Mouse (Mus musculus) R1 (cell line): ENCODE measurements around the gene Churc1.

Source experiments
- DNase-seq: peaks from one replicate; pipeline ENCODE4 v3.0.0-alpha.2; 2018; ENCODE audit warnings: low read depth, low spot score

Gene Churc1

DNA sequence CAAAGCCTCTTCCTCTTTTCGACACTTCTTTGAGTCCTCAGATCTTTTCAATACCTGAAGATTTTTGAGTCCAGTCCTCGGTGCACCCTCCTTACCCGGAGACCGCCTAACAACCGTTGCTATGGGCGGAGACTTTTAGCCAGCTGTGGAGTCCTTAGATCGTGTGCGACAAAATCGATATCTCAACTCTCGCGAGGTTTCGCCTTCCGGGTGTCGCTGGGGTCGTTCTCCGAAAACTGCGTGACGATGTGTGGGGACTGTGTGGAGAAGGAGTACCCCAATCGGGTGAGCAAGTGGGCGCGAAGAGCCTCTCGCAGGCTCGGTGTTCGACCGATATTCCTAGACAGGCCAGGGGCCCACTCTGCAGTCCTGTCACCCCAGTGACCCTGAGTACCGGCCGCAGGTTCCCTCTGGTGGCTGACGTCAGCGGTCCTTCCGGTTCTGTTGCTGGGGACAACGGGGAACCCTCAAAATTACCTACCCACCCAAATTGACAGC is at the start of gene Churc1, which contains the start of gene Fntb:
Gene Churc1, plus strand, starts transcription at position 185 of the 498 bp plus-strand sequence.
Gene Fntb, plus strand, starts transcription at position 236 of the 498 bp plus-strand sequence.
- peak; percentile 99 for DNase-seq

DNA sequence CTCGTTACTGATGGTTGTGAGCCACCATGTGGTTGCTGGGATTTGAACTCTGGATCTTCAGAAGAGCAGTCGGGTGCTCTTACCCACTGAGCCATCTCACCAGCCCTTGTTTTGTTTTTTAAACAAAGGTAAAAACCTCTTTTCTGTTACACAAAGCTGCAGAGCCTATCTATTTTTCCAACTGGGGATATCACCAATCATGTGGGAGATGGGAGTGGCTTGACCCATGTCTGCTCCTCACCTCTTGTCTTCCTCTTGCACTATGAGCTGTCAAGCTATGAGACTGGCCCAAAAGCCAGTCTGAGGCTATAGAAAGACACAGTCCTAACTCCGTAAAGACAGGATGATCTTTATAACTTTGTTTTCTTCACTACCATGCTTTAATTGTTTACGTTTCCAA is 47.0 kb upstream of the Churc1 start:
- DNase-seq = no peak

DNA sequence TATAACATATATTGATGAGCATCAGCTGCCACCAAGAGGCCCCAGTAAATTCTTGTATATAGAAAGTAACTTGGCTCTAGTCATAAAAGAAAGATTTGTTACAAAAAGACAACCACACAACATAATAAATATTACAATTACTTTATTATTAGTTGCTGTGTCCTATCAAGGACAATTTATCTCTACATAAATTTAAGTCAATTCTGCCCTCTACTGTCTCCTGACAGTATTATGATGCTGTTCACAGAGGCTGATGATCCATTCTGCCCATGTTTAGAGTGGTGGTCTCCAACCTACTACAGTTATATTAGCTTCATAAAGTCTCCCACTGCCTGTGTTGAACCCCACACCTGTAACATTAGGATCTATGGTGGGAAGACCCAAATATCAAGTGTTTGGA is 44.8 kb upstream of the Churc1 start:
- no peak for DNase-seq

DNA sequence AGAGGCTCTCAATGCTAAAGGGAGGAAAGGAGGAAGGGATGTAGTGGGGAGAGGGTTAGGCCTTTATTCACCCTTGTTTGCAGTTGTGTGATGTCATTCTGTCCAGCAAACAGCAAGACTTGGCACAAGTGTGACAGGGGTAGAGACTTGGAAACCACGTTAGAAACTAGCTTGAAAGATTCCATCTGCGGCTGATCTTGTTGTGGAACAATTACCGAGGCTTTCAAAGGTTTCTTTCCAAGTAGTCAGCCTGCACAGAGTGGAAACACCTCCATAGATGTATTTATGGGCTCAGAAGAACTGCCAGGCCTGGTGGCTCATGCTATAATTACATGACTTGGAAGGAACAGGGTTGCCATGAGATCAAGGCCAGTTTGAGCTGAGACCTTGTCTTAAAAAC is 43.3 kb upstream of the Churc1 start:
- no peak for DNase-seq

DNA sequence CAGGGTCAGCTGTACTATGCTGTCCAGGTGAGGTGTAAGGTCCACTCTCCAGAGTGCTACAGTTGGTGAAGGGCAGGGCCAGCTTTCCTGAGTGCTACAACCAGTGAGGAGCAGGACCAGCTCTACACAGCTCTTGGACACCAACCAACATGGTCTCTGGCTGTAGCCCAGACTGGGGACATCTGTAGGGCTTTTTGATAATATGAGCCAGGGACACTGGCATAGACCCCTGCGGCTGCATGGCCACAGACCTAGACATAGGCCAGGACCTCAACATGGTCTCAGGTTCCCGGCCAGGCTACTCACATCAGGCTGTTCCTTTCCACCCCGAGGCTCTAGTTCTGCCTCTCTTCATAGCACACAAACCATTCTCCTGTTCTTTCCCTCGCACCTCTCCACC is 37.4 kb upstream of the Churc1 start:
- no peak for DNase-seq

DNA sequence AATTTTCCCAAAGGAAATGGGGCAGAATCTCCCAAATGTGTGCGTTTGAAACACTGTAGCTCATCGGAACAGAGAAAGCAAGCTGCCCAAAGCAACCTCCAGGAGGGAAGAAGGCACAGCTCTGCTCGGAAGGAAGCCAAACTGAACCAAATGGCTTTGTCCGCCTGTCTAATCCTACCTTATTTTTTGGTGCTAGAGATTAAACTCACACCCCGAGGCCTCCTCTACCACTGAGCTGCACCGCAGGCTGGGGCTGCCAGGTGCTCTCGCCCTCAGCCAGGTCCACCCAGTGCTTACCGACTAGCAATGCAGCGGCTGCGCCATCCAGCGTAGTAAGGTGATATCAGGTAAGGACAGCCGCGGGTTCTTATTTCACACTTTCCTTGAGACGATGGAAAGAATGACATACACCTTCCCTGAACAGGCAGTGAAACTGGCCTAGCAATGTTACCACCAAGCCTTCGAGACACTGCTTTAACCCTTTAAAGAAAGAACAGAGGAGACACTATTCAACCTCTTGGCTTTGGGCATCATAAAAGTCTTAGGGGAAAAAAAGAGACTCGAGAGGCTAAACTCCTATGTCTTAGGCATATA is 14.4 kb upstream of the Churc1 start:
- no peak for DNase-seq

DNA sequence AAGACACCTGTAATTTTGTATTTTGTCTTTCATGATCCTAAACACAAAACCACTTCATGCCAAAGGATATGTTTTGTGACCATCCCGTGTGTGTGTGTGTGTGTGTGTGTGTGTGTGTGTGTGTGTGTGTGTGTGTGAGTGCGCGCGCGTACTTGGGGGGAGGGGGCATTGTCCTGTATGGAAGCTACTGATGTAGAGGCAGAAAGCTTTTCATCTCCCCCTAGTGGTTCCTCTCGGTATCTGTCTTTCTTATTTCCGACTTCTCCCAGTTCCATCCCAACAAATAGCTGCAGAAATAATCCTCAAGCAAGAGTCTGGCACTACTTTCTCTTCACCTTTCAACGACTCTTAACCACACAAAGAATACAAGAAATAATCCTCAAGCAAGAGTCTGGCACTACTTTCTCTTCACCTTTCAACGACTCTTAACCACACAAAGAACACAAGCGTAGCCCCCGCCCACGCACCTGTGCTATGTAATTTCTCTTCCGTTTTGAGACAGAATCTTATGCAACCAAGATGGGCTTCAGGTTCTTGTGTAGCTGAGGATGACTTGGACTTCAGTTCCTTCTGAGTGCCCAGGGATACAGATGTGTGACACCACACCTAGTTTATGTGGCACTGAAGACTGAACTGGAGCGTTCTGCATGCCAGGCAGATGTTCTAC is 12.6 kb upstream of the Churc1 start:
- DNase-seq = peak; percentile 83

DNA sequence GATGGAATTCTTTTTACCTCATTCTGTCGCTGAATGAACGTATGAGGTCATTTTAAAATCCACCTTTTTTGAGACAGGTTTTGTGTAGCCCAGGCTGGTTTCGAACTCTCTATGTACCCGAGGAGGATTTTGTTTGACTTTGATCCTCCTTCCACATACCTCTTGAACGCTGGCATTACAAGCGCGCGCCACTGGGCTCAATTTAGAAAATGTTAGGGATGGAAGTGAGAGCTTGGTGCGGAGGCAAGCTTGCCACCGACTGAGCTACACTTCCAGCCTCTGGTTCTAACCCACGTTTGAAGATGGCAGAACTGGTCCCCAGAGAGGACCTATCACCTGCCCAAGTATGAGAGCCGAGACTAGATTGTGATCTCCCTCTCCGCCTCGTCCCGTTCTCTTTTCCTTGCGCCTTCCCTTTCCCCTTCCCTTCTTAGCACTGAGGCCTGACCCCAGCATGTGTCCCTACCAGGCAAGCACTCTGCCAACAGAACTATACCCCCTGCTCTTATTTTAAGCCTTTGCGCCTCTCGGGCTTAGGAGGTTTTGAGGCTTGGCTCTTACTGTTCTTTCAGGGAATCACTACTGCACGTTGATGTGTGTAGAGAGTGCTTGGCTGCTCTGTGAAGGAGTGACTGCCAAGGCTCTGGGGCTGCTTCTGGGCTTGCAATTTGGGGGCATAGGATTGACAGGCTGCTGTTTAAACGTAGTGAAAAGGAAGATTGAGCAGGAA is 728 bp downstream of the Churc1 start:
- no peak for DNase-seq

DNA sequence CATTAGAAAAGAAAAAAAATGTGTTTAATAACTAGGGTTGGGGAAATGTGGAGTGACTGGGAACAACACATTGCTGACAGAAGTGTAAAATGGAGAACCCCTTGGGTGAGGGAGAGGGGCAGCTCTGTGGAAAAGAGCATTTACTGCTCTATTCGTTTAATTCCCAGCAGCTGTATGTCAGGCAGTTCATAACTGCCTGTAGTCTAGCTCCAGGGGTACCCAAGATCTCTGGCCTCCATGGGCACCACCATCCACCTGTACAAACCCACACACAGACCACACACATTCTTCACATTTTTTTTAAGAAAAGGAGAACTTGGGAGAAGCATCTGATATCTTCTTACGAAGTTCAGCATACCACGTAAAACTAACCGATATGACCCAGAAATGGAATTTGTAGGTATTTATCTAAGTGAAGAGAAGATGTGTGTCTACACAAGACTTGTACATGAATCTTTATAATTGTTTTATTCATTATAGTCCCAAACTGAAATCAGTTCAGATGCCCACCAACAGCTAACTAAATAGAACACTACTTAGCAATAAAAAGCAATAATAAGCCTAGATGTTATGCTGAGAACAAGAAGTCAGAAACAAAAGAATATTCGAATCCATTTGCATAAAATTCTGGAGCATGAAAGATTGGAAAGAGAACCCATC is 5.6 kb downstream of the Churc1 start:
- DNase-seq = no peak

DNA sequence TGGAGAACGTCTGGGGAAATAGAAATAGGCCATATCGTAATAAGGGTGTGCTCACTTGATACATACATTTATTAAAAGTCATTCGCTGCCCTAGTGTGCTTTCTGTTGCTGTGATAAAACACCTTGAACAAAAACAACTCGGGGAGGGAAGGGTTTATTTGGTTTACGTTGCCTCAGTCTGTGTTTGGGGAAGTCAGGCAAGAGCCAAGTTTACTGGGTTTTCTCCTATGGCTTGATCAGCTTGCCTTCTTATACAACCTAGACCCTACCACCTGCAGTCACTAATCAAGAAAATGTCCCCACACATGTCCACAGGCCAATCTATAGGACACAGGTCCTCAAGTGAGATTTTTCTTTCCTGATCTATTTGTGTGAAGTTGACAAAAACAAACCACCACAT is 6.2 kb downstream of the Churc1 start:
- DNase-seq = no peak

DNA sequence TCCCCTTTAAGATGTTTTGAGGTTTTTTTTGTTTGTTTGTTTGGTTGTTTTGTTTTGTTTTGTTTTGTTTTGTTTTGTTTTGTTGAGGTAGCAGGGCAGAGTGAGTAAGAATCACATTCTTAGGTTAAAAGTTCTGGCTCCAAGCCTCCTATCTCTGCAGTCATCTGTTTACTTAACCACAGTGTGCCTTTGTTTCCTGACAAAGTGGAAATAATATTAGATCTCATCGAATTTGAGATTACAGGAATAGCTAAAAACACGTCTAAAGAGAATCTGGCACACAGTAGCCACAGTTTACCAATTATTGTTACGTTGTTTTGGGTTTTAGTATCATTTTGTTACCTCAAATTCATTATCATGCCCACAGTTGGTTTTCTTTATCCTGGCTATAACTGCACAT is 9.3 kb downstream of the Churc1 start:
- DNase-seq = no peak

DNA sequence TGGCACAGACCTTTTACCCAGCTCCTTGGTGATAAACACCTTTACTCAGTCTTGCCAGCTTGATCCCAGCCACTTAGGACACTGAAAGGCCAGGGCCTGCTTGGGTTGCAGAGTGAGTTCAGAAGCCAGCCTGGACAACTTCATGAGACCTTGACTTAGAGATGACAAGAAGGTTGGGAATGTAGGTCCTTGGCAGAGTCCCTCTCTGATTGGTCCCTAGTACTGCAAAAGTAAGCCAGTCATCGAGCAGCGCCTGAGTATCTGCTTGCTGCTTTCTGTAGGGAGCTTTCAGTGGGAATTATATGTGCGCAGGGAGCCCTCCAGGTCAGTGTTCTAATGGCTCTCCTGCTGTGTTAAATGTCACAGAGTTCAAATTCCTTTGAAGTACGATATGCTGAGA is 9.8 kb downstream of the Churc1 start:
- DNase-seq = no peak

DNA sequence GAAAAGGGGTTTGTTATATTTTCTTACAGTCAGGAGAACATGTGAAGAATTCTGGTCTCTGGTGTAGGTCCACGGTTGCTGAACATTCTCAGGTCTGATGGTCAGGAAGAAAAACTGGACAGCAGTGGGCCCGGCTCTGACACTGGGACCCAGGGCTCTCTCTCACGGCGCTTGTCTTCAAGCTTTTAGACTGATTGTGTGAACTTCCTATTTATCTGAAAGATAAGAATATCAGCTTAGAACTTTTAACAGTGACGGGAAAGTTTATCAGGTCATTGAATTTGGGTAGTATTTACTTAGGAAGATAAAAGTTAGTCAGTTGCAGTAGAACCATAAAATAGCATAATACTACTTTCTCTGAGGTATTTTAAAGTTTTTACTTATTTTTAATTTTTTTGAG is 11.6 kb downstream of the Churc1 start:
- DNase-seq = no peak

DNA sequence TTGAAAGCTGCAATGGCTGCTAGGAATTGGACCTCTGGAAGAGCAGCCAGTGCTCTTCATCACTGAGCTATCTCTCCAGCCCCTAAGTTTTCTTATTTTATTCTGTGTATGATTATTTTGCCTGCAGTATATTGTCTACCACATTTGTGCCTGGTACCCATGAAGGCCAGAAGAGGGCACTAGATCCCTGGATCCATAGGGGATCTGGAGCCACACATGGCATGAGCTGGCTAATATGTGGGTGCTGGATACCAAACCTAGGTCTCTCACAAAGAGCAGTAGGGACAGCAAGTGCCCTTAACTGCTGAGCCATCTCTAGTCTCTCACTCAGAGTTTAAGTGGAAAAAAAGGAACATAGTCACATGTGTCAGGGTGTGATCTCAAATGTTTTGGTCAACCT is 12.5 kb downstream of the Churc1 start:
- peak; percentile 57 for DNase-seq

DNA sequence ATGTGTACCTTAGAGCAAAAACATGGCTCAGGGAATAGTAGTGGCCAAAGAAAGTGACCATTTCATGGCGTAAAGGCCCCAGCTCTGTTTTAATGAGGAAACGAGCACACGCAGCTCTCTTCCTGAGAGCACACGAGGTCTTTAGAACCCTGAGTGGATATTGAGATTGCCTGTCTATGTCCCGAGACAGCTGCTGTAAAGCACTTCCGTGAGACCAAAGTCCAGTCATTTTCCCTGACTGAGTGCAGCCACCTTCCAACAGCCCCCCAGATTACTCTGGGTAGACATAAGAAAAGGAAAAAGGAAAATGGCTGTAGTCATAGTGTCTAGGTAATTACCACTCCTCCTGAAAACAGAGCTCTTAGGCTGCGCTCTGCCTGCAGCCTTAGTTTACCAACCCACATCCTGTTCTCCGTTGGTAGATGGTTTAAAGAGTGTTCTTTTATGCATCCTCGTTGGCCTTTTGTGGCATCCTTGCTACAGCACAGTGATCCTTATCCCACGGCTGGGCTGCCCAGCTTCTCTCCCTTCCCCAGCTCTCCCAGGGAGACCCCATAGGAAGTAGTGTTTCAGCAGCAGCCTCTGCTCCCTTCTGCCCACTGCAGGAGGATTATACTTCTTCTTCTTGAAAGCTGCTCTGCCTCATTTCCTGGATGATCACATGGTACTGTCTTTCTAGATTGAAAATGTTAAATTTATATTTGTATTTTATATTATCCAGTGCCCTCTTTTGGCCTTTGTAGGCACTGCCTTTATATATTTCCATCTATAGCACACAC is 13.2 kb downstream of the Churc1 start:
- no peak for DNase-seq

DNA sequence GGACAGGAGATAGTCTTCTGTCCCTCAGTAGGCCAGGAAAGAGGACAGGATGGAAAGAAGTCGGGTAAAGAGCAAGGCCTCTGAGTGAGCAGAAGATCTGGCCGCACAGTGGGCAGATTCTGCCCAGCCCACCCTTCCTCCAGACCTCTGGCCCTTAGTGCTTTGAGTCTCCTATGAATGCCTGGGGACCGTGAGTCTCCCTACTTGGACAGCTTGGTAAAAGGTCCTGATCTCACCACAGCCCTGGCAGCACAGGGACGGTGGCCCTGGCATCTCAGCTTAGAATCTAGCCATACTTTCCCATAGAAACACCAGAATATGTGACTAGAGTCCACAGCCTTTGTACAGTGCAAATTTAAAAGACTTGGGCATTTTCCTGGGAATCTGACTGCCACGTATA is 14.6 kb downstream of the Churc1 start:
- no peak for DNase-seq

DNA sequence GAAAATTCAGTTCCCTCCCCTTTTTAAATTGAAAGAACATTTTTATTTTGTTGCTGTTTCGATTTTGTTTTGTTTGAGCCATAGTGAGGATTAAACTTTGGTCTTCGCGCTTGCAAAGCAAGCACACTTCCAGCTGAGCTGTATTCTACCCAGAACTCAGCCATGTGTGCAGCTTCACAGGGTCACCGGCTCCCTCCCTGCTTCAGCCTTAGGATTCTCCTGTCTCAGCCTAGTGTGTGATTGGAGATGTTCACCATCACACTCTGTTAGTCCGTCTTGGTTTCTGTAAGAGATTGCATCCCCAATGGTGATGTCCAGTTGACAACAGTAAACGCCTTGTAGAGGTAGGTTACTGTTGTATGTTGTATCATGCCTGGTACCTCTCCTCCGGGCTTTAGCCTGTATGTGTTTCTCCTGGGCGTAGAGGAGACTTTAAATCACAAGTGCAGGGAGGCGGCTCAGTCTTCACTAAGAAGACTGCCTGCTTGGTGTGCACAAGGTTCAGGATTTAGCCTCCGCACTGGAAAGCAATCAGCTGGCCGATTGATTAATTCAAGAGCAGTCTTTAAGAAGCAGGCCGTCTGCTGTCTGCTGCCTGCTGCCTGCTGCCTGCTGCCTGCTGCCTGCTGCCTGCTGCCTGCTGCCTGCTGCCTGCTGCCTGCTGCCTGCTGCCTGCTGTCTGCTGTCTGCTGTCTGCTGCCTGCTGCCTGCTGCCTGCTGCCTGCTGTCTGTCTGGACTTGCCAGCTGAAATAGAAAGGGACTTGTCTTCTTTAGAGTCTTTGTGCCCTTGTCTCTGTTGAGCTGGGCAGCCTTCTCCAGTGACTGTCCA is 15.5 kb downstream of the Churc1 start:
- DNase-seq = no peak

DNA sequence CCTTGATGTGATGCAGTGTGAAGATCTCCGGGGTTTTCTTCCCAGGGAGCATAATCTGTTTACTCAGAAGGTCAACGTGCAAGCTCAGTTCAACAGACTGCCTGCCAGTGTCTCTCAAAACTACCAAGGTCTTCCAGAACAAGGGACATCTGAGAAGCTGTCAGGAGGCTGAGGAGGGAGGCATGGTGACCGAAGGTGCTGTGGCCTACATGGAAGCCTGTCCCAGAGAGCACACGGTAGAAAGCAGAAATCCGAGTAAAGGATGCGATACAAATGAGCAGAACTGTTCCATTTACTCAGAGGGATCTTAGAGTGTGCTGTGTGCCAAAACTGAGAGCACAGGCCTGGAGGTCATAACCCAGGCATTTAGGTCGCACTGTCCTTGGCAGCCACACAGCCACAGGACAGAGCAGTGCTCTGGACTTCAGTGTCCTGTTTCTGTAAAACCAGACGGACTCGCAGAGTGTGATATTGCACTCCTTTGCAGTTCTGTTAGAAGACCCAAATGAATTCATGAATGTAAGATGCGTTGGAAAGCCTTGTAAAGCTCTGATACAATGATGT is 18.8 kb downstream of the Churc1 start:
- DNase-seq = no peak

DNA sequence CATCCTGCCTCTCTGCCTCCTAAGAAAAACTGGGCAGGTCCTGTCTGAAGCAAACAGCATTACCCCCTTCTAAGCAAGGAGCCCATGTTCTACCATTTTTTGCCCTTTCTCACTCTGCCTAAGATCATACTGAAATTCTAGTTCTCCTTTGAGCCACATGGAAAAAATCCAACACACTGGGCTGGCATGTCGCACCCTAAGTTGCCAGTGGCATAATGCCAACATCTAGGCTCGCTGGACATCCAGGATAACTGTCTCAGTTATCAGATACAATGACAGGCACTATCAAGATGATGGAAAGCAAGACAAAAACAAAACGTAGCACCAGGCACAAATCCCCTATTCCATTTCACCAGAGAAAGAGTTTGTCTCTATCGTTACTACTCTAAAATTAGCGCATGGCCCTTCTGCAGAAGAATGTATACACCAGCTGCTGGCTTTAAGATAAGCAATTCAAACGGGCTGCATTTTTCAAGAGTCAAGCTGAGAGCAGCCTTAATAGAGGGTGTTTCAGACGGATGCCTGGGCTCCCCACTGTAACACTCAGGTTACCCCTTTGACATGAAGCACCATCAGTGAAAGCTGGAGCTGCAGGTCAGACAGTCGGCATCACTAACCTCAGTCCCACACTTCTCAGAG is 25.2 kb downstream of the Churc1 start:
- DNase-seq = no peak

DNA sequence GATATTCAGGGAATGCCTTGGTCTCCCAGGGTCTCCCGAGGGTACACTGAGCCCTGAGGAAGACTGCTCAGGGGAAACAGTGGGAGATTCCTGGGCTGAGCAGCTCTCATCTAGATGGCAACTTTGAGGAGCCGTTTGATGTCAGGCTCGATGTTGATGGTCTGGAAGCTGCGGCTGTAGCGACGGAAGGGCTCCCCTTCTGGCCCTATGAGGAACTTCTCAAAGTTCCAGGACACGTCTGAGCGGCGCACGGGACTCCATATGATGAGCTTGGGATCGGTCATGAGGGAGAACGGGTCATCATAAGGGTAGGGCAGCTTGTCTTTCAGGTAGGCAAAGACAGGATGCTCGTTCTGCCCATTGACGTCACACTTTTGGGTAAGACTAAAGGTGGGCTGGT is 27.2 kb downstream of the Churc1 start:
- DNase-seq = peak; percentile 42
